ENCODE assay signal across 17 mouse cellular contexts in genomic region chr13:44630061-44630460, GRCm38 (mm10).
A peak's percentile ranks its signal among the peaks of the same experiment; 100 is the strongest.
DNase-seq lines count a peak whose midpoint lies in the region; ATAC-seq and TF ChIP-seq lines count a peak whose summit lies in the region.
"Had no signal": no experiment of that assay in that cellular context is flagged by ENCODE, and none has a peak within 500 bp of the region (broad histone marks: within the 10 kb centered on the region; RNA-seq: fewer than 3 reads in every experiment).

No protein-coding gene starts in this region.

- DNase-seq in heart, postnatal 10 days = no peak
- DNase-seq in R1 (ENCODE audit: low read depth, low spot score) = peak; percentile 43
- no peak for DNase-seq in embryonic facial prominence, embryonic 10.5 days (ENCODE audit: low spot score)
- no peak for DNase-seq in urinary bladder, postnatal 14 days (ENCODE audit: low spot score)
- DNase-seq in cerebellum, adult 2 months = no peak
- DNase-seq: cerebellum, adult 9-10 months; kidney, adult 2 months; kidney, postnatal 14 days; layer of hippocampus, adult 9-11 months; liver, postnatal 0 days had no signal

- H3K4me1 ChIP-seq in heart, embryonic 16.5 days (ENCODE audit: control insufficient read depth, insufficient read depth, low read length) = peaks cover 36% of the 10 kb centered on the region
- peaks cover 20% of the 10 kb centered on the region for H3K4me1 ChIP-seq in embryonic facial prominence, embryonic 10.5 days
- peaks cover 21% of the 10 kb centered on the region for H3K4me1 ChIP-seq in lung, embryonic 16.5 days (replicated peaks; ENCODE audit: control insufficient read depth, insufficient read depth, low read length)
- no peaks in the 10 kb centered on the region for H3K4me1 ChIP-seq in cerebellum, adult 2 months (ENCODE audit: control insufficient read depth, insufficient read depth, low read length)

- H3K27me3 ChIP-seq in heart, embryonic 16.5 days (ENCODE audit: control insufficient read depth, insufficient read depth, low read length) = no peaks in the 10 kb centered on the region
- no peaks in the 10 kb centered on the region; the same call in 1 of the 2 replicates for H3K27me3 ChIP-seq in embryonic facial prominence, embryonic 10.5 days (replicated peaks; ENCODE audit: low read depth, poor library complexity, severe bottlenecking)
- no peaks in the 10 kb centered on the region for H3K27me3 ChIP-seq in lung, embryonic 16.5 days (ENCODE audit: control insufficient read depth, insufficient read depth, low read depth, low read length)
- H3K27me3 ChIP-seq in cerebellum, adult 2 months (ENCODE audit: control insufficient read depth, insufficient read depth, low read length) = no peaks in the 10 kb centered on the region
- H3K27me3 ChIP-seq: forebrain, embryonic 15.5 days; hindbrain, embryonic 15.5 days; limb, embryonic 15.5 days; neural tube, embryonic 13.5 days had no signal

- no peak overlapping the region for H3K9ac ChIP-seq in heart, embryonic 16.5 days (ENCODE audit: low read length)
- H3K9ac ChIP-seq in lung, embryonic 16.5 days (ENCODE audit: low read length) = no peak overlapping the region
- H3K9ac ChIP-seq: forebrain, embryonic 15.5 days; hindbrain, embryonic 15.5 days; limb, embryonic 15.5 days; liver, postnatal 0 days; neural tube, embryonic 13.5 days had no signal

- no peak overlapping the region for H3K27ac ChIP-seq in heart, embryonic 16.5 days (ENCODE audit: low read length)
- H3K27ac ChIP-seq in embryonic facial prominence, embryonic 10.5 days (replicated peaks) = peak overlapping the region; percentile 59
- 0 out of 2 replicates have a peak overlapping the region, but pooled peaks have one; percentile 7 for H3K27ac ChIP-seq in lung, embryonic 16.5 days (ENCODE audit: low read length)
- no peak overlapping the region for H3K27ac ChIP-seq in cerebellum, adult 2 months (ENCODE audit: insufficient read depth, low read length)
- H3K27ac ChIP-seq: forebrain, embryonic 15.5 days; hindbrain, embryonic 15.5 days; limb, embryonic 15.5 days; neural tube, embryonic 13.5 days had no signal

- H3K9me3 ChIP-seq in heart, embryonic 16.5 days (replicated peaks; ENCODE audit: control insufficient read depth, low read length) = 0 out of 2 replicates have a peak, but pooled peaks cover 3% of the 10 kb centered on the region
- H3K9me3 ChIP-seq in embryonic facial prominence, embryonic 10.5 days = peaks cover 6% of the 10 kb centered on the region; the same call in 1 of the 2 replicates
- H3K9me3 ChIP-seq in lung, embryonic 16.5 days (ENCODE audit: control insufficient read depth, low read length) = 0 out of 2 replicates have a peak, but pooled peaks cover 2% of the 10 kb centered on the region
- H3K9me3 ChIP-seq: forebrain, embryonic 15.5 days; hindbrain, embryonic 15.5 days; limb, embryonic 15.5 days; neural tube, embryonic 13.5 days had no signal

- no peak for TF ChIP-seq POLR2A in cerebellum, adult 2 months (IDR thresholded peaks at IDR 0.05; ENCODE audit: borderline replicate concordance, insufficient read depth, low read length)

- intact Hi-C loops in heart, postnatal 10 days (cut with DNase I) = no loop called here

- no peak overlapping the region for H3K4me3 ChIP-seq in heart, embryonic 16.5 days (ENCODE audit: low read length)
- H3K4me3 ChIP-seq in embryonic facial prominence, embryonic 10.5 days = no peak overlapping the region
- H3K4me3 ChIP-seq in lung, embryonic 16.5 days (ENCODE audit: low read length) = no peak overlapping the region
- H3K4me3 ChIP-seq in cerebellum, adult 2 months (replicated peaks; ENCODE audit: insufficient read depth, low read depth, low read length) = no peak overlapping the region
- H3K4me3 ChIP-seq: forebrain, embryonic 15.5 days; hindbrain, embryonic 15.5 days; limb, embryonic 15.5 days; midbrain, embryonic 10.5 days; neural tube, embryonic 13.5 days had no signal

- TF ChIP-seq CTCF in cerebellum, adult 2 months (IDR thresholded peaks at IDR 0.05; ENCODE audit: borderline replicate concordance, insufficient read depth, low read depth, low read length) = no peak

- H3K4me2 ChIP-seq in heart, embryonic 16.5 days (ENCODE audit: low read depth, low read length) = no peak overlapping the region
- no peak overlapping the region for H3K4me2 ChIP-seq in lung, embryonic 16.5 days (ENCODE audit: low read depth, low read length)
- H3K4me2 ChIP-seq: forebrain, embryonic 15.5 days; hindbrain, embryonic 15.5 days; limb, embryonic 15.5 days; neural tube, embryonic 13.5 days had no signal

- no peaks in the 10 kb centered on the region for H3K36me3 ChIP-seq in heart, embryonic 16.5 days (ENCODE audit: control insufficient read depth, insufficient read depth)
- no peaks in the 10 kb centered on the region for H3K36me3 ChIP-seq in embryonic facial prominence, embryonic 10.5 days (replicated peaks)
- no peaks in the 10 kb centered on the region for H3K36me3 ChIP-seq in lung, embryonic 16.5 days (ENCODE audit: control insufficient read depth, insufficient read depth, low read length)
- H3K36me3 ChIP-seq: forebrain, embryonic 15.5 days; hindbrain, embryonic 15.5 days; limb, embryonic 15.5 days; midbrain, embryonic 10.5 days; neural tube, embryonic 13.5 days had no signal

- ATAC-seq in heart, embryonic 16.5 days (replicated peaks; ENCODE audit: extremely low read depth, insufficient read depth, low FRiP score) = peak; percentile 50; the same call in 1 of the 2 replicates
- ATAC-seq in lung, embryonic 16.5 days (ENCODE audit: low read depth) = peak; percentile 78
- ATAC-seq: forebrain, embryonic 15.5 days; liver, postnatal 0 days had no signal

- WGBS in heart, embryonic 16.5 days = 28% methylated on average over 6 of the region's 6 CpGs
- 52% methylated on average over 6 of the region's 6 CpGs for WGBS in embryonic facial prominence, embryonic 10.5 days
- WGBS in lung, embryonic 16.5 days = 36% methylated on average over 6 of the region's 6 CpGs
- 92% methylated on average over 6 of the region's 6 CpGs for WGBS in cerebellum, adult 2 months

Comparison
In these comparisons a context has a peak if more than half of its experiments do, and no peak if none do; other contexts are left out.
1. H3K27ac ChIP-seq: peak in embryonic facial prominence, embryonic 10.5 days (single experiment) and lung, embryonic 16.5 days (single experiment); none in heart, embryonic 16.5 days (single experiment) and cerebellum, adult 2 months (single experiment).